Mouse (Mus musculus) MEL (cell line): Measurements from ENCODE around the gene Nrn1l. TPM values are rescaled to one million over a fixed set of nuclear protein-coding genes. Genes with fewer than 3 reads are reported as not detected.

Experiments
- DNase-seq: peaks from one replicate; pipeline ENCODE4 v3.0.0; 2011; ENCODE audit warnings: low read depth, low spot score
- H3K27ac ChIP-seq: 2 replicates; pipeline ENCODE4 v1.5.1; 2012; ENCODE audit warnings: low read depth, mild to moderate bottlenecking, control low read depth, low read length, moderate library complexity; ENCODE audit not compliant: control insufficient read depth
- H3K27me3 ChIP-seq, 2 experiments: fragments of 150-350 bp in 1 of 2; sonication (generic) in 1 of 2; 2 replicates each; pipeline ENCODE4 v1.6.1; 2012; ENCODE audit warnings: low read length in 2 of 2, mild to moderate bottlenecking in 2 of 2, improper control_type of control experiment in 1 of 2, moderate library complexity in 1 of 2; ENCODE audit not compliant: insufficient read depth in 2 of 2, control insufficient read depth in 1 of 2
- H3K36me3 ChIP-seq, 2 experiments: 2 replicates each; pipeline ENCODE4 v1.6.1; 2012 to 2014; ENCODE audit warnings: low read length in 2 of 2, improper control_type of control experiment in 1 of 2, inconsistent platforms in 1 of 2, mild to moderate bottlenecking in 1 of 2; ENCODE audit not compliant: insufficient read depth in 2 of 2, control insufficient read depth in 1 of 2
- H3K4me1 ChIP-seq, 2 experiments: fragments of 150-350 bp in 1 of 2; sonication (generic) in 1 of 2; 2 replicates each; pipeline ENCODE4 v1.6.1; 2012; ENCODE audit warnings: low read length in 2 of 2, improper control_type of control experiment in 1 of 2, mild to moderate bottlenecking in 1 of 2; ENCODE audit not compliant: insufficient read depth in 2 of 2, control insufficient read depth in 1 of 2
- H3K4me3 ChIP-seq, 2 experiments: fragments of 150-350 bp in 1 of 2; sonication (generic) in 1 of 2; 2 replicates each; pipeline ENCODE4 v1.5.1; 2012; ENCODE audit warnings: low read depth in 2 of 2, low read length in 2 of 2, mild to moderate bottlenecking in 2 of 2, moderate library complexity in 2 of 2, control low read depth in 1 of 2, improper control_type of control experiment in 1 of 2; ENCODE audit not compliant: control insufficient read depth in 1 of 2, insufficient read depth in 1 of 2
- H3K79me2 ChIP-seq: 2 replicates; pipeline ENCODE4 v1.6.1; 2012; ENCODE audit warnings: mild to moderate bottlenecking, low read length, moderate library complexity; ENCODE audit not compliant: control insufficient read depth, poor library complexity, insufficient read depth
- H3K9ac ChIP-seq: 2 replicates; pipeline ENCODE4 v1.6.1; 2012; ENCODE audit warnings: low read depth, mild to moderate bottlenecking, control low read depth, low read length, moderate library complexity; ENCODE audit not compliant: control insufficient read depth, poor library complexity, severe bottlenecking
- H3K9me3 ChIP-seq: fragments of 150-350 bp; sonication (generic); replicated peaks from 2 replicates; pipeline ENCODE4 v1.6.1; 2012; ENCODE audit warnings: mild to moderate bottlenecking, low read length, improper control_type of control experiment, moderate library complexity; ENCODE audit not compliant: insufficient read depth
- BHLHE40 ChIP-seq: IDR thresholded peaks from 2 replicates; pipeline ENCODE4 v1.6.1; 2012; ENCODE audit warnings: low read depth, mild to moderate bottlenecking, inconsistent platforms, low read length, improper control_type of control experiment, borderline replicate concordance
- CHD1 ChIP-seq: IDR thresholded peaks from 2 replicates; pipeline ENCODE4 v1.6.1; 2012; ENCODE audit warnings: low read depth, mild to moderate bottlenecking, inconsistent platforms, low read length, improper control_type of control experiment
- CTCF ChIP-seq, 3 experiments: IDR thresholded peaks in 2 of 3; conservative IDR thresholded peaks in 1 of 3; 2 replicates each; pipeline ENCODE4 v1.5.1; 2011 to 2012; ENCODE audit warnings: low read length in 3 of 3, low read depth in 2 of 3, mild to moderate bottlenecking in 2 of 3, improper control_type of control experiment in 1 of 3, inconsistent platforms in 1 of 3, mixed read lengths in 1 of 3, moderate library complexity in 1 of 3; ENCODE audit not compliant: control insufficient read depth in 1 of 3, insufficient read depth in 1 of 3, poor library complexity in 1 of 3, severe bottlenecking in 1 of 3
- ELF1 ChIP-seq: IDR thresholded peaks from 2 replicates; pipeline ENCODE4 v1.6.1; 2014; ENCODE audit warnings: low read depth, mild to moderate bottlenecking, inconsistent platforms, low read length, improper control_type of control experiment, moderate library complexity
- EP300 ChIP-seq, 2 experiments: IDR thresholded peaks; 2 replicates each; pipeline ENCODE4 v1.6.1; 2011; ENCODE audit warnings: improper control_type of control experiment in 2 of 2, low read length in 2 of 2, low read depth in 1 of 2, mild to moderate bottlenecking in 1 of 2
- ETS1 ChIP-seq: IDR thresholded peaks from 2 replicates; pipeline ENCODE4 v1.6.1; 2012; ENCODE audit warnings: low read depth, mild to moderate bottlenecking, inconsistent platforms, low read length, improper control_type of control experiment, moderate library complexity
- GABPA ChIP-seq: IDR thresholded peaks from 2 replicates; pipeline ENCODE4 v1.6.1; 2012; ENCODE audit warnings: low read depth, mild to moderate bottlenecking, inconsistent platforms, low read length, improper control_type of control experiment, moderate library complexity
- GATA1 ChIP-seq: IDR thresholded peaks from 2 replicates; pipeline ENCODE4 v1.6.1; 2011; ENCODE audit warnings: low read depth, low read length, improper control_type of control experiment
- HCFC1 ChIP-seq: IDR thresholded peaks from 2 replicates; pipeline ENCODE4 v1.6.1; 2012; ENCODE audit warnings: low read depth, mild to moderate bottlenecking, inconsistent platforms, low read length, improper control_type of control experiment, moderate library complexity
- MAFK ChIP-seq: IDR thresholded peaks from 2 replicates; pipeline ENCODE4 v1.6.1; 2011; ENCODE audit warnings: low read depth, mild to moderate bottlenecking, low read length, improper control_type of control experiment, borderline replicate concordance
- MAX ChIP-seq: IDR thresholded peaks from 2 replicates; pipeline ENCODE4 v1.6.1; 2011; ENCODE audit warnings: low read length, improper control_type of control experiment
- MAZ ChIP-seq: IDR thresholded peaks from 2 replicates; pipeline ENCODE4 v1.6.1; 2012; ENCODE audit warnings: low read depth, mild to moderate bottlenecking, inconsistent platforms, low read length, improper control_type of control experiment
- MEF2A ChIP-seq: IDR thresholded peaks from 2 replicates; pipeline ENCODE4 v1.6.1; 2014; ENCODE audit warnings: low read depth, mild to moderate bottlenecking, inconsistent platforms, low read length, improper control_type of control experiment; ENCODE audit not compliant: poor library complexity, insufficient replicate concordance, severe bottlenecking; ENCODE audit errors: extremely low read depth
- MXI1 ChIP-seq: IDR thresholded peaks from 2 replicates; pipeline ENCODE4 v1.6.1; 2011; ENCODE audit warnings: mild to moderate bottlenecking, low read depth, low read length, improper control_type of control experiment
- MYB ChIP-seq: IDR thresholded peaks from 2 replicates; pipeline ENCODE4 v1.6.1; 2011; ENCODE audit warnings: mild to moderate bottlenecking, low read depth, low read length, improper control_type of control experiment
- MYC ChIP-seq: IDR thresholded peaks from 2 replicates; pipeline ENCODE4 v1.6.1; 2011; ENCODE audit warnings: low read depth, mild to moderate bottlenecking, low read length, improper control_type of control experiment, moderate library complexity
- NRF1 ChIP-seq: IDR thresholded peaks from 2 replicates; pipeline ENCODE4 v1.6.1; 2014; ENCODE audit warnings: low read depth, mild to moderate bottlenecking, inconsistent platforms, low read length, improper control_type of control experiment, moderate library complexity; ENCODE audit not compliant: poor library complexity, insufficient read depth, severe bottlenecking
- POLR2A ChIP-seq, 2 experiments: IDR thresholded peaks; 2 replicates each; pipeline ENCODE4 v1.6.1; 2011 to 2012; ENCODE audit warnings: low read length in 2 of 2, mild to moderate bottlenecking in 2 of 2, control low read depth in 1 of 2, improper control_type of control experiment in 1 of 2, low read depth in 1 of 2, moderate library complexity in 1 of 2; ENCODE audit not compliant: control insufficient read depth in 1 of 2, insufficient read depth in 1 of 2, poor library complexity in 1 of 2
- POLR2AphosphoS2 ChIP-seq: IDR thresholded peaks from 2 replicates; pipeline ENCODE4 v1.6.1; 2011; ENCODE audit warnings: low read length, improper control_type of control experiment
- RAD21 ChIP-seq: IDR thresholded peaks from 2 replicates; pipeline ENCODE4 v1.6.1; 2011; ENCODE audit warnings: mild to moderate bottlenecking, low read depth, low read length, improper control_type of control experiment
- RCOR1 ChIP-seq: IDR thresholded peaks from 2 replicates; pipeline ENCODE4 v1.6.1; 2012; ENCODE audit warnings: low read depth, mild to moderate bottlenecking, inconsistent platforms, low read length, improper control_type of control experiment
- SIN3A ChIP-seq: IDR thresholded peaks from 2 replicates; pipeline ENCODE4 v1.6.1; 2012; ENCODE audit warnings: low read length, improper control_type of control experiment, inconsistent platforms
- TAL1 ChIP-seq: IDR thresholded peaks from 2 replicates; pipeline ENCODE4 v1.6.1; 2012; ENCODE audit warnings: mild to moderate bottlenecking, inconsistent platforms, low read length, moderate library complexity, mixed read lengths
- TBP ChIP-seq: IDR thresholded peaks from 2 replicates; pipeline ENCODE4 v1.8.0; 2011; ENCODE audit warnings: low read depth, low read length, improper control_type of control experiment
- TCF12 ChIP-seq: IDR thresholded peaks from 2 replicates; pipeline ENCODE4 v1.6.1; 2014; ENCODE audit warnings: low read depth, mild to moderate bottlenecking, inconsistent platforms, low read length, improper control_type of control experiment, moderate library complexity
- UBTF ChIP-seq: IDR thresholded peaks from 2 replicates; pipeline ENCODE4 v1.6.1; 2012; ENCODE audit warnings: low read depth, mild to moderate bottlenecking, inconsistent platforms, low read length, improper control_type of control experiment, moderate library complexity, borderline replicate concordance; ENCODE audit not compliant: insufficient read depth
- USF1 ChIP-seq: IDR thresholded peaks from 2 replicates; pipeline ENCODE4 v1.6.1; 2014; ENCODE audit warnings: low read depth, mild to moderate bottlenecking, inconsistent platforms, low read length, improper control_type of control experiment, moderate library complexity
- USF2 ChIP-seq, 2 experiments: IDR thresholded peaks; 2 replicates each; pipeline ENCODE4 v1.6.1; 2011 to 2012; ENCODE audit warnings: improper control_type of control experiment in 2 of 2, low read length in 2 of 2, borderline replicate concordance in 1 of 2, inconsistent platforms in 1 of 2, low read depth in 1 of 2, mild to moderate bottlenecking in 1 of 2; ENCODE audit not compliant: insufficient read depth in 1 of 2
- ZKSCAN1 ChIP-seq: IDR thresholded peaks from 2 replicates; pipeline ENCODE4 v1.6.1; 2012; ENCODE audit warnings: low read depth, mild to moderate bottlenecking, inconsistent platforms, low read length, improper control_type of control experiment, moderate library complexity
- ZMIZ1 ChIP-seq: IDR thresholded peaks from 2 replicates; pipeline ENCODE4 v1.6.1; 2012; ENCODE audit warnings: low read depth, mild to moderate bottlenecking, inconsistent platforms, low read length, improper control_type of control experiment, moderate library complexity
- ZNF384 ChIP-seq: IDR thresholded peaks from 2 replicates; pipeline ENCODE4 v1.6.1; 2012; ENCODE audit warnings: low read depth, mild to moderate bottlenecking, inconsistent platforms, low read length, improper control_type of control experiment
- polyA plus RNA-seq, 2 experiments: library from polyadenylated mRNA; stranded (reverse) in 1 of 2; unstranded in 1 of 2; fragments of >175 nt in 1 of 2; fragments of >200 nt in 1 of 2; gene quantifications; 2 replicates each; pipeline versions ENCODE4 v1.2.1 to v1.2.4; 2012; ENCODE audit warnings: low replicate concordance in 2 of 2, low read depth in 1 of 2; ENCODE audit not compliant: insufficient read length in 2 of 2, insufficient read depth in 1 of 2, missing spikeins in 1 of 2
- total RNA-seq: library from RNA; depleted of rRNA; stranded (reverse); fragments of 300-350 nt; gene quantifications from 2 replicates; pipeline ENCODE4 v1.2.3, GENCODE M21; 2012

Gene Nrn1l
- total and polyA plus RNA-seq, 3 experiments, result 0.39 TPM; not detected in 2

GRCm38 (mm10) chr8:105858495-105858894, 34.9 kb upstream of the Nrn1l start (continued):
- TF ChIP-seq USF2 (IDR thresholded peaks at IDR 0.05; ENCODE audit: borderline replicate concordance in 1 of 2, insufficient read depth in 1 of 2, low read depth in 1 of 2, low read length in 2 of 2) (no peak), MAFK (no peak), RAD21 (no peak), GABPA (no peak), SIN3A (peak; percentile 29; the same call in 1 of the 2 replicates), ZNF384 (no peak), ZMIZ1 (no peak), GATA1 (no peak)

GRCm38 (mm10) chr8:105859314-105859713, 34.1 kb upstream of the Nrn1l start:
- peaks cover 6 to 36% of the 10 kb centered on the region in 2 experiments for H3K4me1 ChIP-seq
- H3K79me2 ChIP-seq, result peaks cover 51% of the 10 kb centered on the region
- H3K9me3 ChIP-seq, result no peaks in the 10 kb centered on the region
- DNase-seq, result peak; percentile 82
- H3K36me3 ChIP-seq, result peaks cover 0 to 32% of the 10 kb centered on the region in 2 experiments; a peak in 2 of 4 replicates
- peak overlapping the region; percentile 74 for H3K9ac ChIP-seq
- no peaks in the 10 kb centered on the region for H3K27me3 ChIP-seq
- H3K27ac ChIP-seq, result peak overlapping the region; percentile 91
- H3K4me3 ChIP-seq, result peak overlapping the region; percentile 37 to 56
- no peak for TF ChIP-seq MEF2A
- TF ChIP-seq TAL1, result peak; percentile 90
- no peak for TF ChIP-seq CTCF (IDR thresholded peaks at IDR 0.05 in 2 of 3, conservative IDR thresholded peaks at IDR 0.05 in 1 of 3; ENCODE audit: control insufficient read depth in 1 of 3, insufficient read depth in 1 of 3, low read depth in 2 of 3, low read length in 3 of 3, poor library complexity in 1 of 3, severe bottlenecking in 1 of 3)
- TF ChIP-seq USF1, result peak; percentile 77
- TF ChIP-seq HCFC1, result 0 out of 2 replicates have a peak, but pooled peaks have one; percentile 50
- peak; percentile 93 for TF ChIP-seq TBP
- TF ChIP-seq USF2 (IDR thresholded peaks at IDR 0.05; ENCODE audit: borderline replicate concordance in 1 of 2, insufficient read depth in 1 of 2, low read depth in 1 of 2, low read length in 2 of 2), result no peak
- TF ChIP-seq UBTF, result no peak
- TF ChIP-seq BHLHE40, result peak; percentile 100
- peak; percentile 80; the same call in 1 of the 2 replicates for TF ChIP-seq MAX
- TF ChIP-seq ZMIZ1, result 0 out of 2 replicates have a peak, but pooled peaks have one; percentile 36
- TF ChIP-seq RAD21, result no peak
- 0 out of 2 replicates have a peak, but pooled peaks have one; percentile 62 for TF ChIP-seq MAZ
- TF ChIP-seq GATA1, result peak; percentile 87
- TF ChIP-seq EP300 (IDR thresholded peaks at IDR 0.05; ENCODE audit: low read depth in 1 of 2, low read length in 2 of 2), result peak; percentile 61 to 86; a peak in 3 of 4 replicates
- TF ChIP-seq NRF1, result no peak
- no peak for TF ChIP-seq MYB
- TF ChIP-seq POLR2A (IDR thresholded peaks at IDR 0.05; ENCODE audit: control insufficient read depth in 1 of 2, insufficient read depth in 1 of 2, low read depth in 1 of 2, low read length in 2 of 2, poor library complexity in 1 of 2), result no peak
- 0 out of 2 replicates have a peak, but pooled peaks have one; percentile 24 for TF ChIP-seq ELF1
- TF ChIP-seq ZNF384, result no peak
- TF ChIP-seq RCOR1, result peak; percentile 93
- TF ChIP-seq POLR2AphosphoS2, result no peak
- TF ChIP-seq TCF12, result peak; percentile 92
- TF ChIP-seq ETS1, result peak; percentile 81
- peak; percentile 86 for TF ChIP-seq MXI1
- no peak for TF ChIP-seq MAFK
- no peak for TF ChIP-seq ZKSCAN1
- TF ChIP-seq SIN3A, result peak; percentile 86
- TF ChIP-seq CHD1, result no peak
- TF ChIP-seq MYC, result peak; percentile 91
